Mouse (Mus musculus) liver, embryonic 16.5 days (tissue): ENCODE results near the gene Enah. TPM values are rescaled to one million over a fixed set of nuclear protein-coding genes. Genes with fewer than 3 reads are reported as not detected.

Experiments
- ATAC-seq: fragments of 200-750 bp; cut with Nextera tagmentation; 2 replicates; pipeline ENCODE4 v1.8.0; 2017; ENCODE audit warnings: low read depth, mild to moderate bottlenecking, moderate number of reproducible peaks, moderate library complexity
- H3K27ac ChIP-seq: fragments of 300-500 bp; sonication (generic); 2 replicates; pipeline ENCODE4 v1.5.1; 2014; ENCODE audit warnings: mild to moderate bottlenecking, low read length
- H3K27me3 ChIP-seq: fragments of 300-500 bp; sonication (generic); 2 replicates; pipeline ENCODE4 v1.6.1; 2014; ENCODE audit warnings: low read depth, low read length, mixed read lengths; ENCODE audit not compliant: control insufficient read depth, insufficient read depth
- H3K36me3 ChIP-seq: fragments of 300-500 bp; sonication (generic); 2 replicates; pipeline ENCODE4 v1.6.1; 2014; ENCODE audit warnings: mild to moderate bottlenecking; ENCODE audit not compliant: control insufficient read depth, insufficient read depth
- H3K4me1 ChIP-seq: fragments of 300-500 bp; sonication (generic); 2 replicates; pipeline ENCODE4 v1.6.1; 2014; ENCODE audit warnings: low read depth, low read length, mixed read lengths; ENCODE audit not compliant: control insufficient read depth
- H3K4me2 ChIP-seq: fragments of 300-500 bp; sonication (generic); 2 replicates; pipeline ENCODE4 v1.6.1; 2014; ENCODE audit warnings: low read depth, low read length, mixed read lengths
- H3K4me3 ChIP-seq: fragments of 300-500 bp; sonication (generic); 2 replicates; pipeline ENCODE4 v1.5.1; 2014; ENCODE audit warnings: low read depth, mild to moderate bottlenecking, low read length
- H3K9ac ChIP-seq: fragments of 300-500 bp; sonication (generic); 2 replicates; pipeline ENCODE4 v1.6.1; 2014; ENCODE audit warnings: low read depth, low read length
- H3K9me3 ChIP-seq: fragments of 300-500 bp; sonication (generic); replicated peaks from 2 replicates; pipeline ENCODE4 v1.6.1; 2016; ENCODE audit warnings: low read length; ENCODE audit not compliant: control insufficient read depth
- WGBS: fragments of 180-500 bp; shearing (Covaris S2); extraction: QIAGEN DNeasy Blood & Tissue Kit; methylation state at CpG from one replicate; pipeline ENCODE4 v1.1.7; 2014; ENCODE audit not compliant: insufficient replicate concordance; 5-methylcytosine and 5-hydroxymethylcytosine counted together
- polyA plus RNA-seq: library from polyadenylated mRNA; unstranded; fragments of >200 nt; fragmentation: Nextera tagmentation; extraction: Ambion mirVana; gene quantifications from 2 replicates; pipeline ENCODE4 v1.2.1, GENCODE M21; 2015

The Enah gene
- polyA plus RNA-seq, 1 experiment from 2014 or later: 0.46 TPM

DNA sequence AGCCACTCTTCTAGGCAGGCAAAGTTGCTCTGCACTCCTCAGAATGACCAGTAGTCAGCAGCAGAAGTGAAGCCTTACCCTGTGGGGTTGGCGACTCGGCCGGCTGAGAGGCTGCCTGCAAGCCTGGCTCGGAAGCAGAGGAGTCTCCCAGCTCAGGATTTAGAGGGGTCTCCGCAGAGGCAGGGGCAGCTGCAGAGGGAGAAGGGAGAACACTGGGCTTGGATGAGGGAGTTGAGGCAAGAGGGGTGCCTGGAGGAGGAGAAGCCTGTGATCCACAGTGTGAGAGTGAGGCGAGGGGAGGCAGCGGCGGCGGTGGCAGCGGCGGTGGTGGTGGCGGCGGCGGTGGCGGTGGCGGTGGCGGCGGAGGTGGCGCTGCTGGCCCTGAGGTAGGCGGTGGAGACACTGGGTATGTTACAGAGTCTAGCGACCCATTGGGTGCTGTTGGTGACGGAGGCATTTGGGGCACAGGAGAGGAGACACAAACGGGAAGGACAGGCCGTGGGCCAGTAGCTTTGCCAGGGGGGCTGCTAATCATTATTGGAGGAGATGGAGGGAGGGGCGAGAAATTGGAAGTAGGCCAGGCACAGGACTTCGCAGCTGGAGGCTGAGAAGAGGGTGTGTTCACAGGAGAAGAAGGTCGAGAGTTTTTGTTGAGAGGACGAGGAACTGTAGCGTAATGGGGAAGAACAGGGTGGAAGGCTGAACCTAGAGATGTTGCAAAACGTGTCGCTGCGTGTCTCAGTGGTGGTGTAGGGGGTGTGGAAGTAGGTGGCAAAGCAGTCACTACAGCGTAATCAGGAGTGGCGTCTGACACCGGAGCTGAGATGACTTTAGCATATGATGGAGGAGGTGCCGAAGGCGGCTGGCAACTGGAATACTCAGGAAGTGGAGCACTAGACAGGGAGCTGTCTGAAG, 98.0 kb downstream of the Enah start:
- ATAC-seq: 0 out of 2 replicates have a peak, but pooled peaks have one; percentile 21
- H3K9ac ChIP-seq: no peak overlapping the region
- no peaks in the 10 kb centered on the region for H3K4me1 ChIP-seq
- H3K9me3 ChIP-seq: no peaks in the 10 kb centered on the region
- peak overlapping the region; percentile 44 for H3K4me2 ChIP-seq
- H3K27me3 ChIP-seq: no peaks in the 10 kb centered on the region
- no peak overlapping the region for H3K27ac ChIP-seq
- H3K4me3 ChIP-seq: peak overlapping the region; percentile 29
- no peaks in the 10 kb centered on the region for H3K36me3 ChIP-seq
- WGBS: 50% methylated on average over 31 of the region's 37 CpGs

GRCm38 (mm10) chr1:181911841-181912240, 107.9 kb downstream of the Enah start:
- ATAC-seq: no peak
- no peak overlapping the region for H3K4me3 ChIP-seq

DNA sequence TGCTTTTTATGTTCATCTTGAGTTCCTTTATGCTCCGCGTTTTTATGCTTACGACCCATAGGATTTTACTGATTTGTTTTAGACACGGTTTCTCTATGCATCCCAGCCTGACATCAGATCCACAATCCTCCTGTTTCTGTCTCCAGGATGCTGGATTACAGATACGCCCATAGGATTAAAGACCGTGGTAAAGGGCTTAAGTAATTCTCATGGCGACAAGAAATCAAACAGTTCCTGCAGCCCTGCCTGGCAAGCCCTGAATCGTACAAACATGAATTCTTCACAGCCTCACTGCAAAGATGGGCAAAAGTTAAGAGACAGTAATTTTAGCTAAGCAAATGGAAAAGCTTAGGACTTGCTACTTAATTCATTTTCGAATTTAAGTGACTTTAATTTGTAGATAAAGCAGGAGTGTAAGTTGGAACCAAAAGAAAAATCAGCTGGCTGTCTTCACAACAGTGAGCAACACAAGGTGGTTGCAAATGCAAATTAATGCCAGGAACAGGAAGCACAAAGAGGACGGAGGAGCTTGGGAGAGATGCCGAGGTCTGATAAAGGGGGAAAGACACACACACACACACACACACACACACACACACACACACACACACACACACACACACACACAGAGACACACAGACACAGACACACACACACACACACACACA, 118.0 kb downstream of the Enah start:
- Histone ChIP-seq H3K4me3 (no peak overlapping the region), H3K4me1 (no peaks in the 10 kb centered on the region), H3K27me3 (no peaks in the 10 kb centered on the region), H3K4me2 (no peak overlapping the region), H3K27ac (no peak overlapping the region), H3K36me3 (no peaks in the 10 kb centered on the region), H3K9me3 (no peaks in the 10 kb centered on the region), H3K9ac (no peak overlapping the region)
- WGBS: 57% methylated on average over 11 of the region's 11 CpGs
- no peak for ATAC-seq

More at GRCm38 (mm10) chr1:181911841-181912240, 107.9 kb downstream of the Enah start:
- Histone ChIP-seq H3K9me3 (no peaks in the 10 kb centered on the region), H3K9ac (no peak overlapping the region), H3K36me3 (no peaks in the 10 kb centered on the region), H3K4me2 (no peak overlapping the region), H3K4me1 (no peaks in the 10 kb centered on the region), H3K27me3 (no peaks in the 10 kb centered on the region), H3K27ac (no peak overlapping the region)
- 66% methylated on average over 7 of the region's 7 CpGs for whole genome bisulfite sequencing

DNA sequence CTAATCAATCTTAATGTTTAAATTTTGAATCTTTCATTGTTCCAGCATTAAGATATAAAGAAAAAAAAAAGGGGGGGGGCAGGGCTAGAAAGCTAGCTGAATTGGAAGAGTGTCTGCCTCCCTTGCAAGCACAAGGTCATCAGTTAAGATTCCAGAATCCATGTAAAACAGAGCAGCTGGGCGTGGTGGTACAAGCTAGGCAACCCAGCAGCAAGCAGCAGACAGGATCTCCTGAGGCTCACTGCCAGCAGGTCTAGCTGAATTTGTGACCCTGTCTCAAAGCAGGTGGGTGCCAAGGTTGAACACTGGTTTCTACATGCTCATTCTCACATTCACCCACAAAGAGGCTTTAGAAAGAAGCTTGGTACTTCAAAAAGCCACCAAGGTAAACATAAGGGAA, 118.9 kb downstream of the Enah start:
- 44% methylated on average over 1 of the region's 1 CpGs for WGBS
- no peaks in the 10 kb centered on the region for H3K4me1 ChIP-seq
- ATAC-seq: no peak

GRCm38 (mm10) chr1:181898961-181899360, 120.8 kb downstream of the Enah start:
- Histone ChIP-seq H3K4me1 (no peaks in the 10 kb centered on the region), H3K4me3 (no peak overlapping the region), H3K27ac (no peak overlapping the region), H3K27me3 (no peaks in the 10 kb centered on the region), H3K9me3 (no peaks in the 10 kb centered on the region), H3K4me2 (no peak overlapping the region), H3K9ac (no peak overlapping the region), H3K36me3 (no peaks in the 10 kb centered on the region)
- 60% methylated on average over 1 of the region's 1 CpGs for WGBS
- ATAC-seq: no peak

More for the DNA sequence above, 118.9 kb downstream of the Enah start:
- Histone ChIP-seq H3K36me3 (no peaks in the 10 kb centered on the region), H3K4me3 (no peak overlapping the region), H3K27ac (no peak overlapping the region), H3K9me3 (no peaks in the 10 kb centered on the region), H3K4me2 (no peak overlapping the region), H3K27me3 (no peaks in the 10 kb centered on the region), H3K9ac (no peak overlapping the region)

- Histone ChIP-seq H3K27me3 (no peaks in the 10 kb centered on the region), H3K4me1 (no peaks in the 10 kb centered on the region), H3K9ac (no peak overlapping the region), H3K36me3 (no peaks in the 10 kb centered on the region), H3K9me3 (no peaks in the 10 kb centered on the region), H3K27ac (no peak overlapping the region), H3K4me3 (no peak overlapping the region), H3K4me2 (no peak overlapping the region)
- ATAC-seq: no peak
- 67% methylated on average over 10 of the region's 10 CpGs for WGBS
Observed at GRCm38 (mm10) chr1:181896991-181897390, 122.8 kb downstream of the Enah start.

- Histone ChIP-seq H3K9ac (no peak overlapping the region), H3K9me3 (no peaks in the 10 kb centered on the region), H3K27ac (no peak overlapping the region), H3K4me1 (no peaks in the 10 kb centered on the region), H3K4me2 (no peak overlapping the region), H3K36me3 (no peaks in the 10 kb centered on the region), H3K27me3 (no peaks in the 10 kb centered on the region), H3K4me3 (no peak overlapping the region)
- WGBS: 67% methylated on average over 8 of the region's 8 CpGs
- no peak for ATAC-seq
Observed at GRCm38 (mm10) chr1:181893721-181894120, 126.1 kb downstream of the Enah start.

- Histone ChIP-seq H3K36me3 (no peaks in the 10 kb centered on the region), H3K9ac (no peak overlapping the region), H3K4me1 (no peaks in the 10 kb centered on the region), H3K27ac (no peak overlapping the region), H3K27me3 (no peaks in the 10 kb centered on the region), H3K4me3 (no peak overlapping the region), H3K9me3 (no peaks in the 10 kb centered on the region), H3K4me2 (no peak overlapping the region)
- no peak for ATAC-seq
- 76% methylated on average over 7 of the region's 7 CpGs for WGBS
Observed at GRCm38 (mm10) chr1:181889670-181890069, 130.1 kb downstream of the Enah start.

DNA sequence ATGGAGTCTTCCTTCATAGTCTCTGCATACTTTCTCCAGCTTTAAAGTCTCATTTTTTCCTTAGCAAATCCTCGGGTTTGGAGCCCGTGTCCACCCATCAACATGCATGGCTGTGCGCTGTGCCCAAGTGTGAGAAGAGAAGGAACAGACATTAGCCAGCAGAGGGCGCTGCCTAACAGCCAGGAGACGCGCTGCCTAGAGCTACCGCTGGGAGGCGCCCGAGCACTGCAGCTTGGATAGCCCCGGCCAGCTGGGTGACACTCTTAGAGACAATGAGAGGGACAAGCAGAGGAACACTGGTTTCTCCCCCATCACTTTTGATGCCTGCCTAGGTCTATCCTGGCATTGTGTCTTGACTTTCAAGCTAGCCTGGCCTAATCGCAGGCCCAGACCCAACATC, 131.0 kb downstream of the Enah start:
- Histone ChIP-seq H3K9ac (no peak overlapping the region), H3K36me3 (no peaks in the 10 kb centered on the region), H3K27ac (no peak overlapping the region), H3K4me2 (no peak overlapping the region), H3K9me3 (no peaks in the 10 kb centered on the region), H3K27me3 (no peaks in the 10 kb centered on the region), H3K4me3 (no peak overlapping the region), H3K4me1 (no peaks in the 10 kb centered on the region)
- peak; percentile 58 for ATAC-seq
- 3% methylated on average over 11 of the region's 11 CpGs for WGBS
